Mouse (Mus musculus) heart, embryonic 13.5 days (tissue): Measurements from ENCODE around the gene Gm20741. TPM values are rescaled to one million over a fixed set of nuclear protein-coding genes. Genes with fewer than 3 reads are reported as not detected.

Source experiments
- polyA plus RNA-seq: library from polyadenylated mRNA; unstranded; fragments of >200 nt; fragmentation: Nextera tagmentation; extraction: Ambion mirVana; gene quantifications from 2 replicates; pipeline ENCODE4 v1.2.1, GENCODE M21; 2015

Gm20741 gene
- polyA plus RNA-seq, 1 experiment from 2014 or later = not detected

Other genes starting within 250 kb of the Gm20741 start
- 0.18 and 0.20 TPM in 2 replicates for gene Cldn8, start 249.0 kb downstream of the Gm20741 start, polyA plus RNA-seq
- not detected in 2 replicates for gene Krtap24-1, start 199.9 kb downstream of the Gm20741 start, polyA plus RNA-seq
- gene 2310079G19Rik, start 184.6 kb downstream of the Gm20741 start, polyA plus RNA-seq = not detected in 2 replicates
- gene Krtap26-1, start 164.4 kb downstream of the Gm20741 start, polyA plus RNA-seq = not detected in 2 replicates
- gene Krtap27-1, start 140.5 kb downstream of the Gm20741 start, polyA plus RNA-seq = not detected in 2 replicates
- gene 2310061N02Rik, start 104.3 kb downstream of the Gm20741 start, polyA plus RNA-seq = not detected in 2 replicates
- gene Krtap13-1, start 83.4 kb downstream of the Gm20741 start, polyA plus RNA-seq = not detected in 2 replicates
- gene Krtap13, start 60.6 kb downstream of the Gm20741 start, polyA plus RNA-seq = not detected in 2 replicates
- not detected in 2 replicates for gene 2310034C09Rik, start 53.4 kb downstream of the Gm20741 start, polyA plus RNA-seq
- not detected in 2 replicates for gene 2310057N15Rik, start 38.0 kb downstream of the Gm20741 start, polyA plus RNA-seq
- gene Gm5965, start 34.3 kb downstream of the Gm20741 start, polyA plus RNA-seq = not detected in 2 replicates
- gene Krtap15, start 8.0 kb upstream of the Gm20741 start, polyA plus RNA-seq = not detected in 2 replicates
- gene Krtap14, start 13.9 kb upstream of the Gm20741 start, polyA plus RNA-seq = not detected in 2 replicates
- not detected in 2 replicates for gene Krtap19-1, start 57.2 kb upstream of the Gm20741 start, polyA plus RNA-seq
- not detected in 2 replicates for gene Krtap19-2, start 62.0 kb upstream of the Gm20741 start, polyA plus RNA-seq
- gene Krtap19-3, start 65.8 kb upstream of the Gm20741 start, polyA plus RNA-seq = not detected in 2 replicates
- not detected in 2 replicates for gene Krtap19-4, start 72.9 kb upstream of the Gm20741 start, polyA plus RNA-seq
- gene Krtap19-5, start 84.2 kb upstream of the Gm20741 start, polyA plus RNA-seq = not detected in 2 replicates
- not detected in 2 replicates for gene Krtap19-9b, start 120.0 kb upstream of the Gm20741 start, polyA plus RNA-seq
- gene Krtap16-3, start 150.7 kb upstream of the Gm20741 start, polyA plus RNA-seq = not detected in 2 replicates
- not detected in 2 replicates for gene Krtap22-2, start 198.5 kb upstream of the Gm20741 start, polyA plus RNA-seq
- not detected in 2 replicates for gene Gm10229, start 203.1 kb upstream of the Gm20741 start, polyA plus RNA-seq
- not detected in 2 replicates for gene Krtap6-1, start 219.5 kb upstream of the Gm20741 start, polyA plus RNA-seq
- not detected in 2 replicates for gene Gm10228, start 229.3 kb upstream of the Gm20741 start, polyA plus RNA-seq
- not detected in 2 replicates for gene Krtap6-5, start 235.7 kb upstream of the Gm20741 start, polyA plus RNA-seq